Mouse (Mus musculus) stomach, postnatal 0 days (tissue): ENCODE data around the gene Acat3.

Experiments used
- CTCF ChIP-seq: IDR thresholded peaks from 2 replicates; pipeline ENCODE4 v1.5.1; 2016; ENCODE audit warnings: antibody characterized with exemption, low read depth, mild to moderate bottlenecking, moderate library complexity
- EP300 ChIP-seq: optimal IDR thresholded peaks from 2 replicates; pipeline ENCODE3; 2016; ENCODE audit warnings: antibody characterized with exemption

DNA sequence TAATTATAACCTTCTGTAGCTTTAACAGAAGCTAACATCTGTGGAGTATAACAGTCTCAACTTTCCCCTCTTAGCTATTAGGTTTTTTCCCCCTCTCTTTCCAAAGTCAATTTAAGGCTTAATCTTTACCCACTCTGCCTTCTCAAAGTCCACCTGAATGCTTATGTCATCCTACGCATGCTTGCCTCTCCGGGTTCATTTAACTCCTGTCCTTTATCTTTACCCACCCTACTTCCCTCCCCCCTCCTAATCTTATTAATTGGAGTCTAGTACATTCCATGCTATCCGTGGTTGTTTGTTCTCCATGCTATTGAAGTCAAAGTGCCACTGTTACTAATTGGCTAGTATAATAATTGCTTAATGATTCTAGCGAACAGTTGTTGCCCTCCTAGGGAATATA lies 4.7 kb downstream of the Acat3 start:
- no peak for TF ChIP-seq CTCF
- TF ChIP-seq EP300 = no peak
